Mouse (Mus musculus) midbrain, postnatal 0 days (tissue): ENCODE data around the gene Ubash3b. TPM values are rescaled to one million over a fixed set of nuclear protein-coding genes. Genes with fewer than 3 reads are reported as not detected.
A peak's percentile ranks its signal among the peaks of the same experiment; 100 is the strongest.

Experiments used
- ATAC-seq: fragments of 200-750 bp; cut with Nextera tagmentation; 2 replicates; pipeline ENCODE4 v1.8.0; 2017; ENCODE audit warnings: moderate number of reproducible peaks, mild to moderate bottlenecking, moderate TSS enrichment, moderate library complexity; ENCODE audit not compliant: low FRiP score
- DNase-seq: peaks from one replicate; pipeline ENCODE4 v3.0.0-alpha.2; 2015; ENCODE audit warnings: low spot score
- H3K27ac ChIP-seq: fragments of 300-500 bp; sonication (generic); 2 replicates; pipeline ENCODE4 v1.5.1; 2014; ENCODE audit warnings: low read depth, mild to moderate bottlenecking, low read length, mixed read lengths
- H3K27me3 ChIP-seq: fragments of 300-500 bp; sonication (generic); 2 replicates; pipeline ENCODE4 v1.6.1; 2014; ENCODE audit warnings: low read length, control low read depth, mixed read lengths; ENCODE audit not compliant: insufficient read depth
- H3K36me3 ChIP-seq: fragments of 300-500 bp; sonication (generic); 2 replicates; pipeline ENCODE4 v1.6.1; 2014; ENCODE audit warnings: low read length, control low read depth, mixed read lengths; ENCODE audit not compliant: insufficient read depth
- H3K4me1 ChIP-seq: fragments of 300-500 bp; sonication (generic); 2 replicates; pipeline ENCODE4 v1.6.1; 2014; ENCODE audit warnings: mild to moderate bottlenecking, control low read depth, antibody characterized with exemption, low read length, mixed read lengths; ENCODE audit not compliant: insufficient read depth
- H3K4me2 ChIP-seq: fragments of 300-500 bp; sonication (generic); 2 replicates; pipeline ENCODE4 v1.6.1; 2014; ENCODE audit warnings: low read depth, mild to moderate bottlenecking, low read length, mixed read lengths; ENCODE audit not compliant: poor library complexity, severe bottlenecking
- H3K4me3 ChIP-seq: fragments of 300-500 bp; sonication (generic); 2 replicates; pipeline ENCODE4 v1.5.1; 2014; ENCODE audit warnings: low read depth, mild to moderate bottlenecking, low read length, moderate library complexity
- H3K9ac ChIP-seq: fragments of 300-500 bp; sonication (generic); replicated peaks from 2 replicates; pipeline ENCODE4 v1.6.1; 2014; ENCODE audit warnings: mild to moderate bottlenecking, low read length, moderate library complexity, mixed read lengths; ENCODE audit not compliant: poor library complexity, severe bottlenecking
- H3K9me3 ChIP-seq: fragments of 300-500 bp; sonication (generic); 2 replicates; pipeline ENCODE4 v1.6.1; 2016; ENCODE audit warnings: low read length, control low read depth
- CTCF ChIP-seq: IDR thresholded peaks from 2 replicates; pipeline ENCODE4 v1.5.1; 2016; ENCODE audit warnings: antibody characterized with exemption, mild to moderate bottlenecking
- WGBS: fragments of 180-500 bp; shearing (Covaris S2); extraction: QIAGEN DNeasy Blood & Tissue Kit; methylation state at CpG from one replicate; pipeline ENCODE4 v1.1.7; 2014; 5-methylcytosine and 5-hydroxymethylcytosine counted together
- polyA plus RNA-seq: library from polyadenylated mRNA; unstranded; fragments of >200 nt; fragmentation: Nextera tagmentation; extraction: Ambion mirVana; gene quantifications from 2 replicates; pipeline ENCODE4 v1.2.1, GENCODE M21; 2015
- total RNA-seq: library from RNA; depleted of rRNA; stranded (reverse); fragments of >200 nt; gene quantifications from 2 replicates; pipeline ENCODE4 v1.2.3, GENCODE M21; 2014

The Ubash3b gene
- total and polyA plus RNA-seq, 2 experiments from 2014 or later, result 23.1 to 32.3 TPM

- H3K9ac ChIP-seq, result no peak within 1 kb of the TSS
- no peak within 1 kb of the TSS for H3K4me2 ChIP-seq
- ATAC-seq (no peak), DNase-seq (no peak)
- H3K4me1 ChIP-seq, result no peaks in the 10 kb centered on the region
- H3K27ac ChIP-seq, result no peak within 1 kb of the TSS
- H3K4me3 ChIP-seq, result no peak within 1 kb of the TSS
- no peaks in the 10 kb centered on the region for H3K36me3 ChIP-seq
- H3K27me3 ChIP-seq, result no peaks in the 10 kb centered on the region
- no peaks in the 10 kb centered on the region for H3K9me3 ChIP-seq
- 75% methylated on average over 4 of the region's 4 CpGs for WGBS
- no peak for TF ChIP-seq CTCF
Measured at GRCm38 (mm10) chr9:41004415-41004814, 157.1 kb downstream of the Ubash3b start, which contains the start of gene Crtam. TSS of gene Crtam (minus strand) at chr9:41004628.

GRCm38 (mm10) chr9:40997116-40997779 lies 164.2 kb downstream of the Ubash3b start:
- no peak for TF ChIP-seq CTCF
- H3K4me2 ChIP-seq, result no peak overlapping the region
- DNase-seq (no peak), ATAC-seq (no peak)
- WGBS, result 88% methylated on average over 7 of the region's 7 CpGs
- H3K4me3 ChIP-seq, result no peak overlapping the region
- H3K27me3 ChIP-seq, result no peaks in the 10 kb centered on the region
- H3K4me1 ChIP-seq, result no peaks in the 10 kb centered on the region
- no peaks in the 10 kb centered on the region for H3K9me3 ChIP-seq
- no peak overlapping the region for H3K9ac ChIP-seq
- H3K36me3 ChIP-seq, result no peaks in the 10 kb centered on the region
- no peak overlapping the region for H3K27ac ChIP-seq

GRCm38 (mm10) chr9:40994075-40994474 lies 167.4 kb downstream of the Ubash3b start:
- H3K9ac ChIP-seq, result no peak overlapping the region
- 88% methylated on average over 5 of the region's 5 CpGs for WGBS

GRCm38 (mm10) chr9:40991511-40991910 lies 170.0 kb downstream of the Ubash3b start:
- no peak overlapping the region for H3K4me3 ChIP-seq
- no peak overlapping the region for H3K9ac ChIP-seq
- no peaks in the 10 kb centered on the region for H3K27me3 ChIP-seq
- DNase-seq, result no peak
- no peaks in the 10 kb centered on the region for H3K9me3 ChIP-seq
- H3K27ac ChIP-seq, result no peak overlapping the region
- no peak for TF ChIP-seq CTCF
- 80% methylated on average over 6 of the region's 6 CpGs for WGBS
- H3K4me2 ChIP-seq, result no peak overlapping the region
- no peaks in the 10 kb centered on the region for H3K36me3 ChIP-seq
- H3K4me1 ChIP-seq, result no peaks in the 10 kb centered on the region
- no peak for ATAC-seq

More at GRCm38 (mm10) chr9:40994075-40994474, 167.4 kb downstream of the Ubash3b start:
- Histone ChIP-seq H3K9me3 (no peaks in the 10 kb centered on the region), H3K36me3 (no peaks in the 10 kb centered on the region), H3K27ac (no peak overlapping the region), H3K27me3 (no peaks in the 10 kb centered on the region), H3K4me3 (no peak overlapping the region), H3K4me2 (no peak overlapping the region), H3K4me1 (no peaks in the 10 kb centered on the region)
- no peak for TF ChIP-seq CTCF
- ATAC-seq (no peak), DNase-seq (no peak)

GRCm38 (mm10) chr9:40989940-40990588 lies 171.4 kb downstream of the Ubash3b start:
- WGBS, result 34% methylated on average over 4 of the region's 4 CpGs
- no peak overlapping the region for H3K4me2 ChIP-seq
- H3K27me3 ChIP-seq, result no peaks in the 10 kb centered on the region
- H3K27ac ChIP-seq, result peak overlapping the region; percentile 65
- peak; percentile 88 for DNase-seq
- H3K4me1 ChIP-seq, result no peaks in the 10 kb centered on the region
- 0 out of 2 replicates have a peak, but pooled peaks have one; percentile 58 for ATAC-seq
- no peak overlapping the region for H3K4me3 ChIP-seq
- no peaks in the 10 kb centered on the region for H3K36me3 ChIP-seq
- H3K9ac ChIP-seq, result no peak overlapping the region
- no peaks in the 10 kb centered on the region for H3K9me3 ChIP-seq
- TF ChIP-seq CTCF, result peak; percentile 85

GRCm38 (mm10) chr9:40984313-40984712 lies 177.2 kb downstream of the Ubash3b start:
- Histone ChIP-seq H3K27ac (no peak overlapping the region), H3K9me3 (no peaks in the 10 kb centered on the region), H3K4me2 (no peak overlapping the region), H3K27me3 (no peaks in the 10 kb centered on the region), H3K4me1 (no peaks in the 10 kb centered on the region), H3K36me3 (no peaks in the 10 kb centered on the region), H3K4me3 (no peak overlapping the region), H3K9ac (no peak overlapping the region)
- no peak for TF ChIP-seq CTCF
- WGBS, result 69% methylated on average over 3 of the region's 3 CpGs
- no peak for DNase-seq
- ATAC-seq, result no peak
